Mouse (Mus musculus) adrenal gland, adult 2 months (tissue): ENCODE data around the gene Calr. TPM values are rescaled to one million over a fixed set of nuclear protein-coding genes. Genes with fewer than 3 reads are reported as not detected.

Experiments used
- microRNA-seq, 2 experiments: library from miRNA; unstranded; fragments of <30 nt; microRNA quantifications; one replicate each; pipeline ENCODE4 v1.2.0; 2021
- polyA plus RNA-seq: library from polyadenylated mRNA; depleted of rRNA; stranded (reverse); fragments of >200 nt; gene quantifications from 2 replicates; pipeline ENCODE4 v1.2.3, GENCODE M21; 2012; rRNA removed
- total RNA-seq, 2 experiments: library from RNA; stranded (reverse); gene quantifications; 2 replicates each; pipeline ENCODE4 v1.2.3; 2021

The Calr gene
- total and polyA plus RNA-seq, 3 experiments = 91.2 to 730 (median 684) TPM

Small RNA genes lying within 50 kb of the gene (microRNA-seq; reads per million reads assigned to microRNA genes)
- 4.8 to 6.6 reads per million in 2 experiments for gene Mir7069

Other genes starting within 250 kb of the Calr start
Only the 30 nearest of the 31 such genes appear.
- gene Ier2, start 184.1 kb downstream of the Calr start, total RNA-seq = 10 to 100 TPM; 24.9 to 34.8 TPM
- 13.7 and 27.0 TPM in 2 replicates for gene Ier2, start 184.1 kb downstream of the Calr start, polyA plus RNA-seq
- 10 to 100 TPM; 57.0 to 68.5 TPM for gene Trmt1, start 160.6 kb downstream of the Calr start, total RNA-seq
- 150 and 160 TPM in 2 replicates for gene Trmt1, start 160.6 kb downstream of the Calr start, polyA plus RNA-seq
- 10 to 100 TPM; 78.4 to 80.7 TPM for gene Nacc1, start 159.1 kb downstream of the Calr start, total RNA-seq
- gene Nacc1, start 159.1 kb downstream of the Calr start, polyA plus RNA-seq = 98.7 and 120 TPM in 2 replicates
- 1 to 10 TPM; 2.7 to 4.4 TPM for gene Lyl1, start 145.5 kb downstream of the Calr start, total RNA-seq
- 8.2 and 10.9 TPM in 2 replicates for gene Lyl1, start 145.5 kb downstream of the Calr start, polyA plus RNA-seq
- under 1 TPM in 1 of 2 experiments, not detected in 1; 0.59 TPM for gene G430095P16Rik, start 123.9 kb downstream of the Calr start, total RNA-seq
- gene G430095P16Rik, start 123.9 kb downstream of the Calr start, polyA plus RNA-seq = 0.26 and 0.76 TPM in 2 replicates
- gene Nfix, start 46.6 kb downstream of the Calr start, total RNA-seq = 100 to 1,000 TPM in 1 of 2 experiments, 10 to 100 TPM in 1; 91.3 to 113 TPM
- 47.0 and 59.9 TPM in 2 replicates for gene Nfix, start 46.6 kb downstream of the Calr start, polyA plus RNA-seq
- gene Dand5, start 24.1 kb downstream of the Calr start, total RNA-seq = 10 to 100 TPM; 11.5 to 12.2 TPM
- 5.1 and 7.0 TPM in 2 replicates for gene Dand5, start 24.1 kb downstream of the Calr start, polyA plus RNA-seq
- 10 to 100 TPM; 72.6 to 74.9 TPM for gene Gadd45gip1, start 15.4 kb downstream of the Calr start, total RNA-seq
- 141 and 196 TPM in 2 replicates for gene Gadd45gip1, start 15.4 kb downstream of the Calr start, polyA plus RNA-seq
- gene Rad23a, start 6.3 kb downstream of the Calr start, total RNA-seq = 100 to 1,000 TPM; 122 to 141 TPM
- gene Rad23a, start 6.3 kb downstream of the Calr start, polyA plus RNA-seq = 128 and 131 TPM in 2 replicates
- gene Farsa, start 10.1 kb upstream of the Calr start, total RNA-seq = 10 to 100 TPM; 61.6 to 69.3 TPM
- 45.3 and 51.4 TPM in 2 replicates for gene Farsa, start 10.1 kb upstream of the Calr start, polyA plus RNA-seq
- 1 to 10 TPM; 8.0 to 8.7 TPM for gene Syce2, start 25.2 kb upstream of the Calr start, total RNA-seq
- 0.80 and 2.1 TPM in 2 replicates for gene Syce2, start 25.2 kb upstream of the Calr start, polyA plus RNA-seq
- gene Gcdh, start 47.0 kb upstream of the Calr start, total RNA-seq = 10 to 100 TPM; 50.1 to 59.0 TPM
- 652 and 657 TPM in 2 replicates for gene Gcdh, start 47.0 kb upstream of the Calr start, polyA plus RNA-seq
- gene Klf1, start 55.0 kb upstream of the Calr start, total RNA-seq = under 1 TPM; 0.17 to 0.23 TPM
- gene Klf1, start 55.0 kb upstream of the Calr start, polyA plus RNA-seq = 0.41 and 0.61 TPM in 2 replicates
- gene Dnase2a, start 61.6 kb upstream of the Calr start, total RNA-seq = 10 to 100 TPM; 10.9 to 17.5 TPM
- 12.1 and 13.3 TPM in 2 replicates for gene Dnase2a, start 61.6 kb upstream of the Calr start, polyA plus RNA-seq
- 1 to 10 TPM; 1.5 to 2.8 TPM for gene Mast1, start 90.4 kb upstream of the Calr start, total RNA-seq
- gene Mast1, start 90.4 kb upstream of the Calr start, polyA plus RNA-seq = 3.7 and 4.4 TPM in 2 replicates
- gene Rtbdn, start 100.1 kb upstream of the Calr start, total RNA-seq = not detected
- gene Rtbdn, start 100.1 kb upstream of the Calr start, polyA plus RNA-seq = 0.25 and 0.34 TPM in 2 replicates
- 1 to 10 TPM; 2.1 to 2.4 TPM for gene Gm49661, start 122.5 kb upstream of the Calr start, total RNA-seq
- gene Gm49661, start 122.5 kb upstream of the Calr start, polyA plus RNA-seq = 2.1 TPM in 1 of 2 replicates, not detected in the other
- 100 to 1,000 TPM; 671 to 700 TPM for gene Prdx2, start 122.7 kb upstream of the Calr start, total RNA-seq
- 181 and 240 TPM in 2 replicates for gene Prdx2, start 122.7 kb upstream of the Calr start, polyA plus RNA-seq
- 100 to 1,000 TPM in 1 of 2 experiments, 10 to 100 TPM in 1; 87.7 to 112 TPM for gene Rnaseh2a, start 122.8 kb upstream of the Calr start, total RNA-seq
- gene Rnaseh2a, start 122.8 kb upstream of the Calr start, polyA plus RNA-seq = 61.7 and 76.6 TPM in 2 replicates
- gene Junb, start 131.8 kb upstream of the Calr start, total RNA-seq = 10 to 100 TPM; 37.0 to 90.7 TPM
- 78.9 and 91.4 TPM in 2 replicates for gene Junb, start 131.8 kb upstream of the Calr start, polyA plus RNA-seq
- 1 to 10 TPM; 6.1 to 6.2 TPM for gene Hook2, start 143.7 kb upstream of the Calr start, total RNA-seq
- gene Hook2, start 143.7 kb upstream of the Calr start, polyA plus RNA-seq = 6.5 and 6.7 TPM in 2 replicates
- gene Best2, start 167.6 kb upstream of the Calr start, total RNA-seq = not detected
- 0.18 TPM in 1 of 2 replicates, not detected in the other for gene Best2, start 167.6 kb upstream of the Calr start, polyA plus RNA-seq
- 100 to 1,000 TPM; 106 TPM for gene Asna1, start 178.3 kb upstream of the Calr start, total RNA-seq
- gene Asna1, start 178.3 kb upstream of the Calr start, polyA plus RNA-seq = 89.4 and 104 TPM in 2 replicates
- gene Trir, start 179.9 kb upstream of the Calr start, total RNA-seq = 100 to 1,000 TPM; 160 to 184 TPM
- 64.2 and 67.6 TPM in 2 replicates for gene Trir, start 179.9 kb upstream of the Calr start, polyA plus RNA-seq
- 100 to 1,000 TPM in 1 of 2 experiments, 10 to 100 TPM in 1; 68.3 to 101 TPM for gene Tnpo2, start 190.0 kb upstream of the Calr start, total RNA-seq
- gene Tnpo2, start 190.0 kb upstream of the Calr start, polyA plus RNA-seq = 44.7 and 54.1 TPM in 2 replicates
- 10 to 100 TPM; 12.3 to 13.5 TPM for gene Fbxw9, start 213.1 kb upstream of the Calr start, total RNA-seq
- gene Fbxw9, start 213.1 kb upstream of the Calr start, polyA plus RNA-seq = 55.8 and 56.2 TPM in 2 replicates
- not detected for gene Gm5741, start 221.0 kb upstream of the Calr start, total RNA-seq
- gene Gm5741, start 221.0 kb upstream of the Calr start, polyA plus RNA-seq = not detected in 2 replicates
- gene Dhps, start 224.8 kb upstream of the Calr start, total RNA-seq = 10 to 100 TPM; 26.0 to 28.3 TPM
- gene Dhps, start 224.8 kb upstream of the Calr start, polyA plus RNA-seq = 68.6 and 69.6 TPM in 2 replicates
- 10 to 100 TPM; 77.5 to 90.1 TPM for gene Wdr83os, start 233.8 kb upstream of the Calr start, total RNA-seq
- gene Wdr83os, start 233.8 kb upstream of the Calr start, polyA plus RNA-seq = 104 and 142 TPM in 2 replicates
- 10 to 100 TPM; 17.4 to 24.9 TPM for gene Wdr83, start 234.4 kb upstream of the Calr start, total RNA-seq
- gene Wdr83, start 234.4 kb upstream of the Calr start, polyA plus RNA-seq = 15.3 and 17.4 TPM in 2 replicates